Mouse (Mus musculus) liver, adult 2 months (tissue): Measurements from ENCODE around the gene Srsf12. TPM values are rescaled to one million over a fixed set of nuclear protein-coding genes. Genes with fewer than 3 reads are reported as not detected.

Source experiments
- DNase-seq: peaks from one replicate; pipeline ENCODE4 v3.0.0-alpha.2; 2011; ENCODE audit warnings: low read depth, low spot score; ENCODE audit errors: extremely low read depth
- H3K27ac ChIP-seq: fragments of 200-500 bp; replicated peaks from 2 replicates; pipeline ENCODE4 v1.5.1; 2012; ENCODE audit warnings: low read depth, mild to moderate bottlenecking, control low read depth, inconsistent platforms, low read length; ENCODE audit not compliant: insufficient read depth
- H3K27me3 ChIP-seq: fragments of 200-500 bp; 2 replicates; pipeline ENCODE4 v1.6.1; 2012; ENCODE audit warnings: mild to moderate bottlenecking, moderate library complexity, low read length, inconsistent platforms; ENCODE audit not compliant: control insufficient read depth, insufficient read depth
- H3K36me3 ChIP-seq: fragments of 200-500 bp; 2 replicates; pipeline ENCODE4 v1.6.1; 2012; ENCODE audit warnings: low read length, inconsistent platforms; ENCODE audit not compliant: control insufficient read depth, insufficient read depth
- H3K4me1 ChIP-seq: fragments of 200-500 bp; 2 replicates; pipeline ENCODE4 v1.6.1; 2011; ENCODE audit warnings: low read length; ENCODE audit not compliant: control insufficient read depth, insufficient read depth
- H3K4me3 ChIP-seq: fragments of 200-500 bp; 2 replicates; pipeline ENCODE4 v1.5.1; 2011; ENCODE audit warnings: low read depth, mild to moderate bottlenecking, control low read depth, low read length, moderate library complexity; ENCODE audit not compliant: insufficient read depth
- H3K79me2 ChIP-seq: fragments of 200-500 bp; 2 replicates; pipeline ENCODE4 v1.6.1; 2012; ENCODE audit warnings: inconsistent platforms, mild to moderate bottlenecking, low read length, moderate library complexity; ENCODE audit not compliant: control insufficient read depth, insufficient read depth
- H3K9ac ChIP-seq: fragments of 200-500 bp; 2 replicates; pipeline ENCODE4 v1.6.1; 2012; ENCODE audit warnings: low read depth, mild to moderate bottlenecking, control low read depth, inconsistent platforms, low read length
- CTCF ChIP-seq: fragments of 200-500 bp; IDR thresholded peaks from 2 replicates; pipeline ENCODE4 v1.5.1; 2011; ENCODE audit warnings: low read depth, low read length, control low read depth
- POLR2A ChIP-seq: fragments of 200-500 bp; IDR thresholded peaks from 2 replicates; pipeline ENCODE4 v1.6.1; 2011; ENCODE audit warnings: low read length, control low read depth; ENCODE audit not compliant: insufficient read depth; ENCODE audit errors: extremely low read depth
- WGBS: fragments of 180-500 bp; shearing (Covaris S2); methylation state at CpG from one replicate; pipeline ENCODE4 v1.1.7; 2018; 5-methylcytosine and 5-hydroxymethylcytosine counted together
- polyA plus RNA-seq: library from polyadenylated mRNA; depleted of rRNA; stranded (reverse); fragments of >200 nt; gene quantifications from 2 replicates; pipeline ENCODE4 v1.2.3, GENCODE M21; 2012
- total RNA-seq: library from RNA; depleted of rRNA; stranded (reverse); fragments of >200 nt; gene quantifications from 2 replicates; pipeline ENCODE4 v1.2.3, GENCODE M21; 2014

Srsf12 gene
- total and polyA plus RNA-seq, 2 experiments = 0.11 TPM; not detected in 1

DNA sequence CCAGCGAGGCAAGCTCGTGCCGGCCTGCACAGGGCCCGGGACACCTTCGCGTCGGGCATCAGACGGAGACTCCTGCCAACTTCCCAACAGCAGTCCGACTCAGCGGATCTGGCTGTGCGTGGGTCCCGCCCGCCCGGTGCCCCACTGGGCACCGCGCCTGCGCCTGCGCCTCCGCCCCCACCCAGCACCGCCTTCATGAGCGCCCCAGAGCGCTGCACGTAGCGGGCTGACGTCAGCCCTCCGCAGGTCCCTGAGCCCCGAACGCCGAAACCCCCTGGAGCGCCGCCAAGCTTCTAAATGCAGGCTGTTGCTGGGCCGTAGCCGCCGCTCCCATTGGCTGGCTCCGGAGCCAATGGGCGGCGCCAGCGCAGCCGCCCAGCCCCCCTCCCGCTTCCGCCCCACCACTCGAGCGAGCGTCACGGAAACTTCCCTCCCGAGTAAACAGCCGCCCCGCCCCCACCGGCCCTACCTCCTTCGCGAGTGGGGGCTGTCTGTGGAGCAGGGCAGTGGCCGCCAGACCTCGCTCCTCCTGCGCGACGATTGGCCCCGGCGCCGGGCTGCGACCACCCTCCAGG, 38.8 kb downstream of the Srsf12 start:
- under 1% methylated on average over 60 of the region's 60 CpGs for WGBS
- Histone ChIP-seq H3K36me3 (peaks cover 19% of the 10 kb centered on the region), H3K27me3 (no peaks in the 10 kb centered on the region), H3K4me1 (peaks cover 10% of the 10 kb centered on the region), H3K4me3 (peak overlapping the region; percentile 95), H3K79me2 (peaks cover 7% of the 10 kb centered on the region; the same call in 1 of the 2 replicates), H3K27ac (peak overlapping the region; percentile 100), H3K9ac (peak overlapping the region; percentile 100)
- peak; percentile 91 for DNase-seq
- TF ChIP-seq POLR2A = peak; percentile 19; the same call in 1 of the 2 replicates
- no peak for TF ChIP-seq CTCF

DNA sequence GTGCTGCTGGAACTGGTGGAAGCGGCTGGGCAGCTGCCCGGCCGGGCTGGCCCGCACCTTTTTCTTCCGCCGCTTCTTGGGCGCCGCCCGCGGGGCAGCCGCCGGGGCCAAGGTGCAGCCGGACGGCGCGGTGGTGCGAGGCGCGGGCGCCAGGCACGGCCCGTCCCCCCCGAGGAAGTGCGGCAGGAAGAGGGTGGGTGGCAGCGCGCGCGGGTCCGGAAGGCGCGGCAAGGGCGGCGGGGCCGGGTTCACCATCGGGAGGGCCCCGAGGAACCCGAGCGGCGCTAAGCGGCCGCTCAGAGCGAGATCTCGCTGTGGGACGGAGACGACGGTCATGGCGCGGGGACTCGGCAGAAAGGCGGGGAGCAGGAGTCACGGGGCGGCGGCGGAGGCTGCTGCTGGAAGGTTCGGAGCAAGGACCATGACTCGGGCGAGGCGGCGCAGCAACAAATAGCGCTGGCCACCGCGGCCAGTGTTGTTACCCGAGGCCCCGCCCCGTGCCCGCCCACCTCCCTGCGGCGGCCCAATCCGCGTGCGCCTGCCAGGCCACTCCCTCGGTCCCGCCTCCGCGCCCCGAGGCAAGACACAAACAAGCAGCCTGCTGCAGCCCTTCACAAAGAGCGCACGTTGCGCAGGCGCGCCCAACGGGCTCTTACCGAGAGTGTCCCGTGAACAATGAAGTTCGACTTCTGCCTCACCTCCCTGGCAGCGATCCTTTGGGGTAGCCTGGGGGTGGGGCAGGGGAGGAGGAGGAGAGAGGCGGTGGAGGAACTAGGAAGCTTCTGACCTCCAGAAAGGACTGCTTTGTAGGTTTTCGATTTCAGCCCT, 39.5 kb downstream of the Srsf12 start:
- Histone ChIP-seq H3K27me3 (no peaks in the 10 kb centered on the region), H3K4me3 (peak overlapping the region; percentile 95), H3K36me3 (peaks cover 19% of the 10 kb centered on the region), H3K79me2 (peaks cover 7% of the 10 kb centered on the region; the same call in 1 of the 2 replicates), H3K4me1 (peaks cover 10% of the 10 kb centered on the region), H3K27ac (peak overlapping the region; percentile 100), H3K9ac (peak overlapping the region; percentile 100)
- under 1% methylated on average over 80 of the region's 88 CpGs for WGBS
- DNase-seq = peak; percentile 96
- peak; percentile 98 for TF ChIP-seq POLR2A
- TF ChIP-seq CTCF = no peak

DNA sequence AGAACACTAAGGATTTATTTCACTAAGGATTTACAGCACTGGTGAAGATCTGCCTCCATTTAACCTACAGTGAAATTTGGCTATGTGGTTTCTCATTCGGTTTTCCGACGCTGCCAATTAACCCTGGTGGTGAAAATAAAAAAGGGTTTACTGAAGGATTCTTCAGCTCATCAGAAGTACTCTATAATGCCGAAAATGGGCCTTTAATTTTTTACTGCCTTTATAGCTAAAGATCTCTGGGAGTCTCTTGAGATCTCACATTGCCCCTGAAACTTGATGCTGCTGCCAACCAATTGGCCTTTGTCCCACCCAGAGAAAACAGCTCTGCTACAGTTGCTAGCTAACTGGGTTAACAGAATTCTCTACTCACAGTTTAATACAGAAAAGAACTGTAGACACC, 40.1 kb downstream of the Srsf12 start:
- H3K4me3 ChIP-seq = peak overlapping the region; percentile 28; the same call in 1 of the 2 replicates
- peaks cover 7% of the 10 kb centered on the region; the same call in 1 of the 2 replicates for H3K79me2 ChIP-seq
- no peak for TF ChIP-seq CTCF
- TF ChIP-seq POLR2A = no peak
- 1% methylated on average over 4 of the region's 4 CpGs for WGBS
- peak overlapping the region; percentile 39 for H3K27ac ChIP-seq
- H3K4me1 ChIP-seq = peaks cover 10% of the 10 kb centered on the region
- no peaks in the 10 kb centered on the region for H3K27me3 ChIP-seq
- DNase-seq = peak; percentile 78
- H3K9ac ChIP-seq = no peak overlapping the region
- H3K36me3 ChIP-seq = peaks cover 19% of the 10 kb centered on the region

DNA sequence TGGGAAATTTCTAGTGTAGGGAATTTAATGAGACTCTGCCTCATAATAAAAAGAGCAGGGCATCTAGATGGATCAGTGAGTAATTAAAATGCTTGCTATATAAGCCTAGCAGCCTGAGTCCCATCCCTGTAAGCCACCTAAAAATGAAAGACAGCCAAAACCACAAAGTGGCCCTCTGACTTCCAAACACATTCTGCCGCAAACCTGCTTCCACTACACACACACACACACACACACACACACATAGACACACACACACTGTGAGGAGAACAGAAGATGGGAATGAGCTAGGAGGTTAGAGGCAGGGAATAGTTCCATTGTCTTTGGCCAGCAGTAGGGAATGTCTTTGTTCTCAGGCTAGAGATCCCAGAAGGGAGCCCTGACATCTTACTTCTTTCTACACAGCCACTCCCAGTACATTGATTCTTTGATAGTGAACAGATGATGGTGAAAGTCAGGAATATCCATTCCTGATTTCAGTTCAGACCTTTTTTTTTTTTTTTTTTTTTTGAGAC, 41.0 kb downstream of the Srsf12 start:
- DNase-seq = no peak
- H3K4me1 ChIP-seq = peaks cover 10% of the 10 kb centered on the region
- H3K27ac ChIP-seq = no peak overlapping the region; the same call in 1 of the 2 replicates
- no peak overlapping the region for H3K4me3 ChIP-seq
- 67% methylated on average over 1 of the region's 1 CpGs for WGBS
- H3K79me2 ChIP-seq = peaks cover 7% of the 10 kb centered on the region; the same call in 1 of the 2 replicates
- H3K27me3 ChIP-seq = no peaks in the 10 kb centered on the region
- TF ChIP-seq POLR2A (no peak), CTCF (no peak)
- peaks cover 15% of the 10 kb centered on the region for H3K36me3 ChIP-seq
- no peak overlapping the region for H3K9ac ChIP-seq

DNA sequence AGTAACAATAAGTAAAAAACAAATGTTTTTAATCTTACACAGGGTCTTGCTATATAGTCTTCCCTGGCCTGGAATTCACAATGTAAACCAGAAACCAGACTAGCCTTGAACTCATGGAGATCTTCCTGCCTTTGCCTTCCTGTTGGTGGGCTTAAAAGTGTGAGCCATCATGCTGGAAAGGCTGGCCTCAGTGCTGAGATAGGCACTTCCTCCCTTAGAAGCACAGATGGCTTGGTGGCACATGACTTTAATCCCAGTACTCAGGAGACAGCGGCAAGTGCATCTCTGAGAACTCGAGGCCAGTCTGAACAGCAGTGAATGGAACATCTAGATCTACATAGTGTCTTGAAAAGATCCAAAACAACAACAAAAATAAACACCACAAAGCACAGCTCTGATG, 42.1 kb downstream of the Srsf12 start:
- TF ChIP-seq CTCF (no peak), POLR2A (no peak)
- 86% methylated on average over 2 of the region's 2 CpGs for WGBS
- DNase-seq = no peak

DNA sequence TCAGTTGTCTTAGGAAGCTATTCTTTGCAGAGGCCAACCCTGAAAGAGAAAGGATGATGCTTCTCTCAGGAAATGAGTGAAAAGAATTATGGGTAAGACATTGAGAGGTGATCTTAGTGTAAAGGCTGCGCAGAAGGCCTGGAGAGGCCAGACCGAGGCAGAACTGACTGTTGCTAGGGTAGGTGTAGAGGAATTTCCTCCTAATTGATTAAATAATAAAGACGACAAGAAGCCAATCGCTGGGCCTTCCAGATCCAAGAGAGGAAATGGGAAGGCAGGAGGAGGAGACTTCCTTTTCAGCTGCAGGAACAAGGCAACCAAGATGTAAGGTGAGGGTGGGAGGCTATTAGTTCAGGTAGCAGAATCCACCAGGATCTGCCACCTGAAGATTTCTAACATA, 45.9 kb downstream of the Srsf12 start:
- Histone ChIP-seq H3K27ac (no peak overlapping the region), H3K36me3 (no peaks in the 10 kb centered on the region), H3K79me2 (no peaks in the 10 kb centered on the region), H3K9ac (no peak overlapping the region), H3K4me1 (peaks cover 17% of the 10 kb centered on the region; the same call in 1 of the 2 replicates), H3K4me3 (no peak overlapping the region), H3K27me3 (no peaks in the 10 kb centered on the region)
- no peak for DNase-seq
- no peak for TF ChIP-seq CTCF
- TF ChIP-seq POLR2A = no peak
- WGBS = 91% methylated on average over 4 of the region's 4 CpGs

More for the DNA sequence above, 42.1 kb downstream of the Srsf12 start:
- no peaks in the 10 kb centered on the region for H3K27me3 ChIP-seq
- peaks cover 7% of the 10 kb centered on the region; the same call in 1 of the 2 replicates for H3K79me2 ChIP-seq
- no peak overlapping the region for H3K27ac ChIP-seq
- no peak overlapping the region for H3K9ac ChIP-seq
- peaks cover 6% of the 10 kb centered on the region; the same call in 1 of the 2 replicates for H3K4me1 ChIP-seq
- H3K4me3 ChIP-seq = no peak overlapping the region
- H3K36me3 ChIP-seq = peaks cover 5% of the 10 kb centered on the region
